Mouse (Mus musculus): ENCODE data around the gene Gpr15. TPM values are rescaled to one million over a fixed set of nuclear protein-coding genes. Genes with fewer than 3 reads are reported as not detected.

Gpr15 gene
- polyA plus RNA-seq, 1 experiment = 0.31 TPM

- TF ChIP-seq CTCF (IDR thresholded peaks at IDR 0.05; ENCODE audit: insufficient read depth, low read length) (no peak), POLR2A (IDR thresholded peaks at IDR 0.05; ENCODE audit: borderline replicate concordance, extremely low read depth, low read depth, low read length) (no peak)
- no peak for DNase-seq
- Histone ChIP-seq H3K4me3 (replicated peaks; ENCODE audit: extremely low read depth, low read depth, low read length) (no peak overlapping the region), H3K4me1 (ENCODE audit: control insufficient read depth, insufficient read depth, low read length) (no peaks in the 10 kb centered on the region; the same call in 1 of the 2 replicates)
- WGBS = 7% methylated on average over 10 of the region's 10 CpGs
These were observed 15.3 kb downstream of the Gpr15 start for GRCm38 (mm10) chr16:58703382-58704124.

DNA sequence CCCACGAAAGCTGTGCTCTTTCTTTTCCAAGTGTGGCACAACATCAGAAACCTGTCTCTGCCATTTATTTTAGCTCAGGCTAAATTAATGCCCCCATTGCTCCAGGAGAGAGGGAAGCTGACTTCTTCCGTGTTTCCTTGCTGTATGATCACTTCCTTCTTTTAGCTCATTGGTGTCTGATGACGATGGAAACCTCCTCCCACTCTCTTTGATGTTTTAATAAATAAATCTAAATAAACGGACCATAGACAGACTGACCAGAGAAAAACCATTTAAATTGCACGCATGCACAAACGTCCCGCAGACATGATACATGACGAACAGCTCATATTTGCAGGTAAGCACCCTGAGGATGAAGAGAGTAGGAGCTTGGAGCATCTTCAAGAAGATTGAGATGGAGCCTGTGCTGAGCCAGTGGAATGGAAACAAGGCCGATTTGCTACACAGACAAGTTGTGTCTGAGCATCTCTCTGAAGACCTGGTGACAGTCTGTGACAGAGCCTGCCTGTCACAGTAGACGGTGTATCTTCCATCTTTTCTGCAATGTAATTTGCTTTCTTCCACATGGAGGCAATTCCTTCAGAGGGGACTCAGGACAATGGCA lies 16.4 kb downstream of the Gpr15 start:
- no peak for TF ChIP-seq CTCF (IDR thresholded peaks at IDR 0.05; ENCODE audit: insufficient read depth, low read length)
- no peak for TF ChIP-seq POLR2A (IDR thresholded peaks at IDR 0.05; ENCODE audit: borderline replicate concordance, extremely low read depth, low read depth, low read length)
- H3K4me1 ChIP-seq (ENCODE audit: control insufficient read depth, insufficient read depth, low read length) = no peaks in the 10 kb centered on the region; the same call in 1 of the 2 replicates
- DNase-seq = no peak
- 69% methylated on average over 10 of the region's 10 CpGs for WGBS
- H3K4me3 ChIP-seq (replicated peaks; ENCODE audit: extremely low read depth, low read depth, low read length) = no peak overlapping the region

DNA sequence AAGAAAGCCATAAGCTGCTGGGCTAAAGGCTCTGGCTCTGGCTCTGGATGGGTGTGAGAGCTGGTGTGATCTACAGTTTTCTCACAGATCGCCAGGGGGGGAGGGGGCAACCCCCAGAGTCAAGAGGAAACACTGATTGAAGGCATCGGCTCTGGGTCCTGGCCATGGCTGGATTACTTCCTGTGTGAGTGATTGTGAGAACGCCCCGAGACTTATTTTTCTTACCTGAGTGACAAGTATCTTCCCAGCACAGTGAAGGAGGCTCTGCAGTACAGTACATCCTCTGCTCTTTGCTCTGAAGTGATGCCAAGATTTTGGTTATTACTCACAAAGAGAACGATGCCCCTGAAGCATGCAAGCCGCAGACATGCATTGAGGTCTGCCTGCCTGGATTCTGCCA lies 17.1 kb downstream of the Gpr15 start:
- Histone ChIP-seq H3K4me1 (ENCODE audit: control insufficient read depth, insufficient read depth, low read length) (no peaks in the 10 kb centered on the region; the same call in 1 of the 2 replicates), H3K4me3 (replicated peaks; ENCODE audit: extremely low read depth, low read depth, low read length) (no peak overlapping the region)
- no peak for TF ChIP-seq CTCF (IDR thresholded peaks at IDR 0.05; ENCODE audit: insufficient read depth, low read length)
- TF ChIP-seq POLR2A (IDR thresholded peaks at IDR 0.05; ENCODE audit: borderline replicate concordance, extremely low read depth, low read depth, low read length) = no peak
- 30% methylated on average over 6 of the region's 6 CpGs for WGBS
- no peak for DNase-seq

GRCm38 (mm10) chr16:58700816-58701424 lies 17.9 kb downstream of the Gpr15 start:
- Histone ChIP-seq H3K4me3 (replicated peaks; ENCODE audit: extremely low read depth, low read depth, low read length) (no peak overlapping the region), H3K4me1 (ENCODE audit: control insufficient read depth, insufficient read depth, low read length) (no peaks in the 10 kb centered on the region; the same call in 1 of the 2 replicates)
- WGBS = 88% methylated on average over 12 of the region's 12 CpGs
- DNase-seq = no peak
- TF ChIP-seq POLR2A (IDR thresholded peaks at IDR 0.05; ENCODE audit: borderline replicate concordance, extremely low read depth, low read depth, low read length) = no peak
- TF ChIP-seq CTCF (IDR thresholded peaks at IDR 0.05; ENCODE audit: insufficient read depth, low read length) = no peak

DNA sequence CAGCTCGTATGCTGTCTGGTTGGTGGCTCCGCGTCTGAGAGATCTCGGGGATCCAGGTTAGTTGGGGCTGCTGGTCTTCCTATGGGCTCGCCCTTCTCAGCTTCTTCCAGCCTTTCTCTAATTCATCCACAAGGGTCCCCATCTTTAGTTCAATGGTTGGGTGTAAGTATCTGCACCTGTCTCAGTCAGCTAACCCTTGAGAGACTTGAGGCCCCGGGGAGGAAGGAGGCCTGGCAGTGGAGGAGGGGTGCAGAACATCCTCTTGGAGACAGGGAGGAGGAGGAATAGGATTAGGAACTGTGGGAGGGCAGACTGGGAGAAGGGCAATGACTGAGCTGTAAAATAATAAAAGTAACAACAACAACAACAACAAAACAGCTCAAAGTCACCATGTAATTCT lies 18.7 kb downstream of the Gpr15 start:
- no peak for DNase-seq
- TF ChIP-seq POLR2A (IDR thresholded peaks at IDR 0.05; ENCODE audit: borderline replicate concordance, extremely low read depth, low read depth, low read length) = no peak
- no peak for TF ChIP-seq CTCF (IDR thresholded peaks at IDR 0.05; ENCODE audit: insufficient read depth, low read length)
- 81% methylated on average over 6 of the region's 6 CpGs for WGBS
- H3K4me1 ChIP-seq (ENCODE audit: control insufficient read depth, insufficient read depth, low read length) = no peaks in the 10 kb centered on the region; the same call in 1 of the 2 replicates
- H3K4me3 ChIP-seq (replicated peaks; ENCODE audit: extremely low read depth, low read depth, low read length) = no peak overlapping the region

GRCm38 (mm10) chr16:58697261-58697660 lies 21.6 kb downstream of the Gpr15 start:
- TF ChIP-seq CTCF (IDR thresholded peaks at IDR 0.05; ENCODE audit: insufficient read depth, low read length) (no peak), POLR2A (IDR thresholded peaks at IDR 0.05; ENCODE audit: borderline replicate concordance, extremely low read depth, low read depth, low read length) (no peak)
- WGBS = 100% methylated on average over 1 of the region's 1 CpGs
- Histone ChIP-seq H3K4me1 (ENCODE audit: control insufficient read depth, insufficient read depth, low read length) (no peaks in the 10 kb centered on the region; the same call in 1 of the 2 replicates), H3K4me3 (replicated peaks; ENCODE audit: extremely low read depth, low read depth, low read length) (no peak overlapping the region)
- no peak for DNase-seq

DNA sequence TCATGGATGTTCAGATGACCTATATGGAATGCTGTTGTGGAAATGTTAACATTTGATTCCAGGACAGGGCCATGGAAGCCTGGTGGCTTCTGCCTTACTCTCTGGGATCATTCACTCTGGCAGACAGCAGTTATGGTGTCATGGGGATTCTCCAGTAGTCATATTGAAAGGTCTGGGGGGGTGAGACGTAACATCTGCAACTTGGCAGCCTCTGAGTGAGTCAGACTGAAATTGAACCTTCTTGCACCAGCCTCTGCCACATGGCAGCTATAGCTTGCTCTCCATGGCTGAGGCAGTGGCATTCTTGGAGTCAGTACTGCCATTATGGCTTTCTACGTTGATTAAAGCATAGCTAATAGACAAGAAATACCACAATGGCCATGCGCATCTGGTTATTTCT lies 22.1 kb downstream of the Gpr15 start:
- H3K4me1 ChIP-seq (ENCODE audit: control insufficient read depth, insufficient read depth, low read length) = no peaks in the 10 kb centered on the region; the same call in 1 of the 2 replicates
- no peak for DNase-seq
- 81% methylated on average over 3 of the region's 3 CpGs for WGBS
- H3K4me3 ChIP-seq (replicated peaks; ENCODE audit: extremely low read depth, low read depth, low read length) = no peak overlapping the region
- no peak for TF ChIP-seq POLR2A (IDR thresholded peaks at IDR 0.05; ENCODE audit: borderline replicate concordance, extremely low read depth, low read depth, low read length)
- no peak for TF ChIP-seq CTCF (IDR thresholded peaks at IDR 0.05; ENCODE audit: insufficient read depth, low read length)

GRCm38 (mm10) chr16:58694091-58694490 lies 24.8 kb downstream of the Gpr15 start:
- 87% methylated on average over 5 of the region's 5 CpGs for WGBS
- no peak for DNase-seq
- TF ChIP-seq POLR2A (IDR thresholded peaks at IDR 0.05; ENCODE audit: borderline replicate concordance, extremely low read depth, low read depth, low read length) = no peak
- TF ChIP-seq CTCF (IDR thresholded peaks at IDR 0.05; ENCODE audit: insufficient read depth, low read length) = no peak
- Histone ChIP-seq H3K4me1 (ENCODE audit: control insufficient read depth, insufficient read depth, low read length) (no peaks in the 10 kb centered on the region), H3K4me3 (replicated peaks; ENCODE audit: extremely low read depth, low read depth, low read length) (no peak overlapping the region)

DNA sequence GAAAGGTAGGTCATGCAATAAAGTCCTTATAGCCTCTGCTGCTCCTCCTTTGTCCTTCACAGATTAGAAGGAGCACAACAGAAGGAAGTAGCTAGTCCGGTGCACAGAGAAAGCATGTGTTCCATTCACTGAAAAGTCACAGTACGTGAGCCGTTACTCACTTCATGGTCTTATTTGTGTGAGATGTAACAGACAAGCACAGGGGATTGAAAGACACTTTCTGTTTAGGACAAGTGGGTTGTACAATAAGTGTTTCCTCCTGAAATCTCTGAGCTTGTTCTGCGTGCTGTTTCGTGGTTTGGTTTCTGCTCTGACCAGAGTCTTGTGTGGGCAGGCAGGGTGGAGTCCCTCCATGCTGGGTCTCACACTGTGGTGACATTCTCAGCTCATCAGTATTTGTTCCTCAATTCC lies 28.5 kb downstream of the Gpr15 start:
- H3K4me3 ChIP-seq (replicated peaks; ENCODE audit: extremely low read depth, low read depth, low read length) = no peak overlapping the region
- WGBS = 53% methylated on average over 5 of the region's 5 CpGs
- TF ChIP-seq POLR2A (IDR thresholded peaks at IDR 0.05; ENCODE audit: borderline replicate concordance, extremely low read depth, low read depth, low read length) (no peak), CTCF (IDR thresholded peaks at IDR 0.05; ENCODE audit: insufficient read depth, low read length) (no peak)
- no peaks in the 10 kb centered on the region for H3K4me1 ChIP-seq (ENCODE audit: control insufficient read depth, insufficient read depth, low read length)
- no peak for DNase-seq
